Mouse (Mus musculus): ENCODE measurements around the gene Alx1.

GRCm38 (mm10) chr10:103027931-103028252 lies 2.1 kb downstream of the Alx1 start:
- TF ChIP-seq POLR2A (IDR thresholded peaks at IDR 0.05; ENCODE audit: borderline replicate concordance, control insufficient read depth, low read depth, low read length) = no peak
- no peak for TF ChIP-seq CTCF (IDR thresholded peaks at IDR 0.05; ENCODE audit: control insufficient read depth, insufficient read depth, low read length)
